Mouse (Mus musculus) embryonic fibroblast, embryonic 13.5 days (primary cell): ENCODE results near the gene Polr2h. TPM values are rescaled to one million over a fixed set of nuclear protein-coding genes. Genes with fewer than 3 reads are reported as not detected.
A peak's percentile ranks its signal among the peaks of the same experiment; 100 is the strongest.

Experiments
- H3K27ac ChIP-seq: 2 replicates; pipeline ENCODE4 v1.5.1; 2012; ENCODE audit warnings: low read length, control low read depth, inconsistent platforms; ENCODE audit not compliant: insufficient read depth
- H3K4me1 ChIP-seq: 2 replicates; pipeline ENCODE4 v1.6.1; 2011; ENCODE audit warnings: low read length; ENCODE audit not compliant: control insufficient read depth, insufficient read depth
- H3K4me3 ChIP-seq: 2 replicates; pipeline ENCODE4 v1.5.1; 2011; ENCODE audit warnings: mild to moderate bottlenecking, control low read depth, low read length; ENCODE audit not compliant: insufficient read depth
- CTCF ChIP-seq: IDR thresholded peaks from 2 replicates; pipeline ENCODE4 v1.5.1; 2011; ENCODE audit warnings: mild to moderate bottlenecking, control low read depth, low read length, moderate library complexity, borderline replicate concordance; ENCODE audit not compliant: insufficient read depth
- POLR2A ChIP-seq: IDR thresholded peaks from 2 replicates; pipeline ENCODE4 v1.6.1; 2011; ENCODE audit warnings: low read depth, mild to moderate bottlenecking, control low read depth, low read length, moderate library complexity
- polyA plus RNA-seq: library from polyadenylated mRNA; stranded (reverse); fragments of >200 nt; gene quantifications from 2 replicates; pipeline ENCODE4 v1.2.4, GENCODE M21; 2011; ENCODE audit warnings: low read depth; ENCODE audit not compliant: missing spikeins, insufficient read length

Polr2h gene
- polyA plus RNA-seq, 1 experiment: 38.8 TPM

- Histone ChIP-seq H3K4me1 (peaks cover 3% of the 10 kb centered on the region; the same call in 1 of the 2 replicates), H3K27ac (peak overlapping the region; percentile 76), H3K4me3 (peak overlapping the region; percentile 46)
- TF ChIP-seq POLR2A (peak; percentile 60), CTCF (no peak)
Measured at GRCm38 (mm10) chr16:20716841-20717180, 654 bp upstream of the Polr2h start.

- H3K27ac ChIP-seq: peak overlapping the region; percentile 90
- peak overlapping the region; percentile 97 for H3K4me3 ChIP-seq
- TF ChIP-seq CTCF (no peak), POLR2A (no peak)
- H3K4me1 ChIP-seq: peaks cover 3% of the 10 kb centered on the region; the same call in 1 of the 2 replicates
Measured at GRCm38 (mm10) chr16:20717978-20718670, 659 bp downstream of the Polr2h start.

- TF ChIP-seq POLR2A (no peak), CTCF (no peak)
- peaks cover 4% of the 10 kb centered on the region for H3K4me1 ChIP-seq
- no peak overlapping the region for H3K4me3 ChIP-seq
- H3K27ac ChIP-seq: no peak overlapping the region
Measured at GRCm38 (mm10) chr16:20721808-20722207, 4.3 kb downstream of the Polr2h start.

GRCm38 (mm10) chr16:20722736-20723135, 5.3 kb downstream of the Polr2h start:
- Histone ChIP-seq H3K4me3 (no peak overlapping the region), H3K27ac (no peak overlapping the region), H3K4me1 (peaks cover 4% of the 10 kb centered on the region)
- TF ChIP-seq CTCF: no peak
- no peak for TF ChIP-seq POLR2A

- H3K27ac ChIP-seq: no peak overlapping the region
- TF ChIP-seq CTCF: no peak
- TF ChIP-seq POLR2A: no peak
- H3K4me3 ChIP-seq: no peak overlapping the region
- H3K4me1 ChIP-seq: peaks cover 4% of the 10 kb centered on the region
Measured at GRCm38 (mm10) chr16:20723247-20723646, 5.8 kb downstream of the Polr2h start.

- Histone ChIP-seq H3K27ac (no peak overlapping the region), H3K4me1 (peaks cover 4% of the 10 kb centered on the region), H3K4me3 (no peak overlapping the region)
- TF ChIP-seq POLR2A: no peak
- TF ChIP-seq CTCF: peak; percentile 88
Measured at GRCm38 (mm10) chr16:20724338-20724748, 6.9 kb downstream of the Polr2h start.

- Histone ChIP-seq H3K4me1 (peaks cover 4% of the 10 kb centered on the region), H3K27ac (no peak overlapping the region)
- no peak for TF ChIP-seq POLR2A
- TF ChIP-seq CTCF: no peak
Measured at GRCm38 (mm10) chr16:20725321-20725720, 7.9 kb downstream of the Polr2h start.

GRCm38 (mm10) chr16:20725750-20726149, 8.3 kb downstream of the Polr2h start:
- Histone ChIP-seq H3K4me1 (peaks cover 4% of the 10 kb centered on the region), H3K27ac (peak overlapping the region; percentile 29; the same call in 1 of the 2 replicates), H3K4me3 (no peak overlapping the region)
- TF ChIP-seq CTCF (no peak), POLR2A (no peak)

More at GRCm38 (mm10) chr16:20725321-20725720, 7.9 kb downstream of the Polr2h start:
- H3K4me3 ChIP-seq: no peak overlapping the region

- TF ChIP-seq POLR2A (no peak), CTCF (no peak)
- Histone ChIP-seq H3K4me1 (peaks cover 4% of the 10 kb centered on the region), H3K4me3 (no peak overlapping the region), H3K27ac (peak overlapping the region; percentile 51; the same call in 1 of the 2 replicates)
Measured at GRCm38 (mm10) chr16:20726384-20726783, 8.9 kb downstream of the Polr2h start.

- Histone ChIP-seq H3K4me1 (peaks cover 4% of the 10 kb centered on the region), H3K27ac (no peak overlapping the region), H3K4me3 (no peak overlapping the region)
- TF ChIP-seq POLR2A: no peak
- no peak for TF ChIP-seq CTCF
Measured at GRCm38 (mm10) chr16:20730293-20730711, 12.8 kb downstream of the Polr2h start.
